In genomic region chr11:71670111-71671050, GRCm38 (mm10) we compare ENCODE assay signal across 14 mouse cellular contexts.
A peak's percentile ranks its signal among the peaks of the same experiment; 100 is the strongest.
DNase-seq lines count a peak whose midpoint lies in the region; ATAC-seq lines count a peak whose summit lies in the region.
"Had no signal": no experiment of that assay in that cellular context is flagged by ENCODE, and none has a peak within 500 bp of the region (broad histone marks: within the 10 kb centered on the region; RNA-seq: fewer than 3 reads in every experiment).

No protein-coding gene starts in this region.

- peak; percentile 84 for ATAC-seq in hindbrain, embryonic 16.5 days
- ATAC-seq in megakaryocyte-erythroid progenitor cell, adult 5-6 weeks (replicated peaks; ENCODE audit: low FRiP score, low TSS enrichment, poor library complexity, severe bottlenecking): no peak
- ATAC-seq: forebrain, embryonic 14.5 days; inflammation-experienced regulatory T-cells, adult 6 months; midbrain, embryonic 13.5 days had no signal

- H3K4me3 ChIP-seq in hindbrain, embryonic 16.5 days (ENCODE audit: low read length): no peak overlapping the region
- H3K4me3 ChIP-seq: limb, embryonic 15.5 days; midbrain, embryonic 13.5 days had no signal

- H3K27ac ChIP-seq in hindbrain, embryonic 16.5 days (ENCODE audit: low read depth, low read length): peak overlapping the region; percentile 1; the same call in 1 of the 2 replicates
- H3K27ac ChIP-seq: limb, embryonic 15.5 days; midbrain, embryonic 13.5 days; stomach, postnatal 0 days had no signal

- DNase-seq in kidney, postnatal 10 days: peak; percentile 21
- no peak for DNase-seq in kidney, adult 9 months
- peak; percentile 25 for DNase-seq in cerebellum, adult 9-10 months
- peak; percentile 33 for DNase-seq in retina, postnatal 1 day
- DNase-seq in adrenal gland, postnatal 25 days: no peak
- DNase-seq in frontal cortex, adult 2 months (ENCODE audit: extremely low spot score in 1 of 2, low spot score in 1 of 2): no peak
- DNase-seq: embryo, embryonic 11 days had no signal

- no peaks in the 10 kb centered on the region for H3K27me3 ChIP-seq in hindbrain, embryonic 16.5 days (replicated peaks; ENCODE audit: control insufficient read depth, insufficient read depth, low read length)
- H3K27me3 ChIP-seq: limb, embryonic 15.5 days; midbrain, embryonic 13.5 days had no signal

- H3K4me1 ChIP-seq in hindbrain, embryonic 16.5 days (ENCODE audit: control insufficient read depth, insufficient read depth, low read depth, low read length): peaks cover 3% of the 10 kb centered on the region; the same call in 1 of the 2 replicates
- H3K4me1 ChIP-seq: limb, embryonic 15.5 days had no signal

- H3K36me3 ChIP-seq in hindbrain, embryonic 16.5 days (ENCODE audit: control insufficient read depth, insufficient read depth, low read length): no peaks in the 10 kb centered on the region
- H3K36me3 ChIP-seq: limb, embryonic 15.5 days; midbrain, embryonic 13.5 days had no signal

- no peaks in the 10 kb centered on the region for H3K9me3 ChIP-seq in hindbrain, embryonic 16.5 days (ENCODE audit: control insufficient read depth, low read length)
- H3K9me3 ChIP-seq: limb, embryonic 15.5 days; midbrain, embryonic 13.5 days had no signal

- 64% methylated on average over 19 of the region's 19 CpGs for WGBS in hindbrain, embryonic 16.5 days

- H3K9ac ChIP-seq in hindbrain, embryonic 16.5 days (ENCODE audit: low read depth, low read length): no peak overlapping the region
- H3K9ac ChIP-seq: limb, embryonic 15.5 days; midbrain, embryonic 13.5 days had no signal

- H3K4me2 ChIP-seq in hindbrain, embryonic 16.5 days (ENCODE audit: low read length): no peak overlapping the region
- H3K4me2 ChIP-seq: limb, embryonic 15.5 days; midbrain, embryonic 13.5 days had no signal

Comparison
In these comparisons a context has a peak if more than half of its experiments do, and no peak if none do; other contexts are left out.
1. DNase-seq: peak in kidney, postnatal 10 days (single experiment), cerebellum, adult 9-10 months (single experiment) and retina, postnatal 1 day (single experiment); none in kidney, adult 9 months (single experiment), adrenal gland, postnatal 25 days (single experiment) and frontal cortex, adult 2 months (0 of 2).